Mouse (Mus musculus) monocyte, adult 5-6 weeks (primary cell): ENCODE data around the gene Dpf1. TPM values are rescaled to one million over a fixed set of nuclear protein-coding genes. Genes with fewer than 3 reads are reported as not detected.
A peak's percentile ranks its signal among the peaks of the same experiment; 100 is the strongest.

Experiments used
- ATAC-seq: fragments of 153-309, 156-312 bp; replicated peaks from 2 replicates; pipeline ENCODE4 v1.8.0; 2017; ENCODE audit warnings: mild to moderate bottlenecking; ENCODE audit not compliant: low TSS enrichment, insufficient number of reproducible peaks, severe bottlenecking, poor library complexity, low FRiP score
- total RNA-seq: library from RNA; stranded (forward); fragments of 200-1000, 200-491, 200-594 nt; gene quantifications from 3 replicates; pipeline ENCODE4 v1.2.3, GENCODE M21; 2017

The Dpf1 gene
- not detected in 3 replicates for total RNA-seq

DNA sequence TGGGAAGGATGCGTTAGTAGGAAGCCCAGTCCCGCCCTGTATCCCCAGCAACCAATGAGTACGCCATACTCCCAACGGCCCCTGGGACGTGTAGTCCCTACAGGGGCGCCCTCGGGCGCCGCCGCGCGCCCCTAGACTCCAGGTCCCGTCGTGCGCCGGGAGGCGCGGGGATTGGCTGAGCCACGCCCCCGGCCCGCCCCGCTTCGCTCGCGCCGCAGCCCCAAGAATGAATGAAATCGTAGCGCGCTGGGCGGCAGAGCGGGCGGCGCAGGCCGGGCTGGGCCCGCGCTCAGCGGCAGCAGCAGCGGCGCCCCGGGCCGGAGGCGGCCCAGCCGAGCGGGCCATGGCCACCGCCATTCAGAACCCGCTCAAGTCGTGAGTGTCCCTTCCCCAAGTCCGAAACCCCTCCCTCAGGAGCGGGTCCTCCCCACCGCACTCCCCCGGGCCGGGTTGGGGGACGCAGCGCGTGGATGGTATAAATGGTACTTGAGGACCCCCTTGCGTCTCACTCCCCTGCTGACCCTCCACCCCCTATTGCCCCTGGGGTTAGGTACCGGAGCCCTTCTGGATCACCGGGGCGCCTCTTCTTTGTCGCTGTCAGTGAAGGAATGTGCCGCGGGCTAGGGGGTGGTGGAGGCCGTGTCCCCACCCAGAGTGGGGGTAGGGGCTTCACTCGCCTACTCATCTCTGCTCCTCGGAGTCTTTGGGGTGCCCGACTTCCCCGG lies at the start of gene Dpf1:
Gene Dpf1, plus strand, starts transcription at position 214 of the 725 bp plus-strand sequence.
- 0 out of 2 replicates have a peak, but pooled peaks have one; percentile 14 for ATAC-seq

- ATAC-seq = no peak
Measured at GRCm38 (mm10) chr7:29255875-29256274, 47.9 kb upstream of the Dpf1 start.

- no peak for ATAC-seq
Measured at GRCm38 (mm10) chr7:29257368-29257767, 46.4 kb upstream of the Dpf1 start.

DNA sequence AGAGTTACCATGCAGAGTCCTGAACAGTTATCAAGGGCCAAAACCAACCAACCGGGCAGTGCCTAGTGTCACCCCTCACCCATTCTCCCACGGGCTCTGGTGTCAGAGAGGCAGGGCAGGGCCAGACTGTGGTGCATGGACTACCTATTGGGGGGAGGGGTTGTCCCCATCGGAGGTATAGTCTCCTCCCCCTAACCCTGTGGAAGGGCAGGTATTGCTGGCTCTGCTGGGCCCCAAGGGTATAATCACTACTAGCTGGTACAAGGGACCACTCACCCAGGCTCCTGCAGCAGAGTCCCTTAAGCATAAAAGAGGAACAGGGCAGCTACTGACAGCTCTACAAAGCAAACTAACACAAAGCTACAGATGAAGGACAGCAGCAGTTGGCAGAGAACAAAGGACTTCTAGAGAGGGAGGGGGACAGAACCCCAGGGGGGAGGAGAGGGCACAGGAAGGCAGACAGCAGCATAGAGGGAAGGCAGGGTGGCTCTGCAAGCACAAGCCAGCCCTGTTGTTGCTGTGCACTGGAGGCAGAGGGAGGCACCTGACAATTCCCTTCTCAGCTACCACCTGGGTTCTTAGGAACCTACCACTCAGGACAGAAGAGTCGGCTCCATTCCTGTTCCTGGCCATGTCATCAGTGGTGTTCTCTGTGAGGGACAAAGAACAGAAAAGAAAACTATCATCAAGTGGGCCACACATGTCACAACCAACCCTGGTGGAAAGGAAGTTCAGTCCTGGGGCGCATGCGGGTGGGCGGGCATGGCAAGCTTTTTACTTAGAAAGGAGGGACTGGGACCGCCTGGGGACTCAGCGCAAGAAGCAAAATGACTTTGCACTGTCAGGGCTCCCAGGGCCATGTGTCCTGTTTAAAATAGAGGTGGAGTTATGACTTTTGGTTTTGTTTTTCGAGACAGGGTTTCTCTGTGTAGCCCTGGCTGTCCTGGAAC lies 43.7 kb upstream of the Dpf1 start:
- no peak for ATAC-seq

DNA sequence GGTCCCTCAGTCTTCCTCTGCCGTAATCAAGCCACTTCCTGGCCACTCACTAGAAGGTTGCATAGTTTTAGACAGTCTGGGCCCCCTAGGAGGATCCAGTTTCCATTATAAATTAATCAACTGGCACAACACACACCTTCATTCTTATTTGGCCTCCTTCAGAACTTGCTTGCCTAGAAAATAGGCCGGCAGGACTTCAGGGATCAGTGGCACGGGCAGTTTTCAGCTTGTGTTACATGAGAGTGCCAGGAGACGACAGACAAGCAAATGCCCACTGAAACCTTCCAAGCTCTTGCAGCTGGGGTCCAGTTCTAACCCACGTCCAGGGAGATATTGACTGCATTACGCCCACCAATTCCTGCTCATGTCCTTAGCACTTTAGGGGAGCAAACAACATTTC lies 41.6 kb upstream of the Dpf1 start:
- ATAC-seq = no peak

GRCm38 (mm10) chr7:29263831-29264230 lies 39.9 kb upstream of the Dpf1 start:
- no peak for ATAC-seq

DNA sequence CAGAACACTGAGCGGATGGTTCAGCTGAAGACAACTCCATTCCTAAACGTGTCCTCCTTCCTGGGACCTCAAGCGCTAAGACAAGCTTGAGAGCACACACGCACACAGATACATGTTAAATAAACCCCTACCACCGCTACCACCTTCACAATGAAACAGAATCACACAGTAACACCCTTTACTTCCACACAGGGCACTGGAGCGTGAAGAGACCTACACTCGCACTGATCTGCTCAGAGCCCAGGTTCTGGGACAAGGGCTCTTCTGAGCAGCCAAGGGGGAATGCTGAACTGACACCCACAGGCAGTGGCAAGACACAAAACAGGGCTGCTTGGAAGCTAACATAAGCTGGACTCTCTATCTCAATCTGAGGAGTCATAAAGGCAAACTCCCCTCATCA lies 38.1 kb upstream of the Dpf1 start:
- no peak for ATAC-seq

GRCm38 (mm10) chr7:29266931-29267330 lies 36.8 kb upstream of the Dpf1 start:
- no peak for ATAC-seq

GRCm38 (mm10) chr7:29270445-29270844 lies 33.3 kb upstream of the Dpf1 start:
- no peak for ATAC-seq

GRCm38 (mm10) chr7:29271687-29272465 lies 31.9 kb upstream of the Dpf1 start:
- ATAC-seq = no peak

GRCm38 (mm10) chr7:29276715-29277114 lies 27.0 kb upstream of the Dpf1 start:
- no peak for ATAC-seq

DNA sequence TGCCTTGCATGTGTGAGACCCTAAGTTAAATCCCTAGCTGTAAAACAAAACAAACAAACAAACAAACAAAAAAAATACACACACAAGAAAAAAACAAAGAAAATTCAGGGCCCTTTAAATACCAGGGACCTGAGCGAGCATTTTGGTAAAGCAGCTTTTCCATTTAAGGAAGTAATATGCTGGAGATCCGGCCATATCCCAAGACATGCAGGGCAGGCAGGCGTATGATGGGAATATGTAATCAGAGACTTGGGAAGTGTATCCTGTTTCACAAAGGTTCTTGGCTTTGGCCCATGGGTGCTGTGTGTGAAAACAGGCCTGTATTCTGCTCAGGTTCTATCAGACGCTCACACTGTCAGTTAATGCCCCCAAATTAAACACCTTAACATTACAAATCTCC lies 26.2 kb upstream of the Dpf1 start:
- ATAC-seq = no peak

GRCm38 (mm10) chr7:29279261-29279660 lies 24.5 kb upstream of the Dpf1 start:
- ATAC-seq = no peak

- ATAC-seq = no peak
Measured at GRCm38 (mm10) chr7:29279924-29280323, 23.8 kb upstream of the Dpf1 start.

- ATAC-seq = no peak
Measured at GRCm38 (mm10) chr7:29280801-29281200, 22.9 kb upstream of the Dpf1 start.

DNA sequence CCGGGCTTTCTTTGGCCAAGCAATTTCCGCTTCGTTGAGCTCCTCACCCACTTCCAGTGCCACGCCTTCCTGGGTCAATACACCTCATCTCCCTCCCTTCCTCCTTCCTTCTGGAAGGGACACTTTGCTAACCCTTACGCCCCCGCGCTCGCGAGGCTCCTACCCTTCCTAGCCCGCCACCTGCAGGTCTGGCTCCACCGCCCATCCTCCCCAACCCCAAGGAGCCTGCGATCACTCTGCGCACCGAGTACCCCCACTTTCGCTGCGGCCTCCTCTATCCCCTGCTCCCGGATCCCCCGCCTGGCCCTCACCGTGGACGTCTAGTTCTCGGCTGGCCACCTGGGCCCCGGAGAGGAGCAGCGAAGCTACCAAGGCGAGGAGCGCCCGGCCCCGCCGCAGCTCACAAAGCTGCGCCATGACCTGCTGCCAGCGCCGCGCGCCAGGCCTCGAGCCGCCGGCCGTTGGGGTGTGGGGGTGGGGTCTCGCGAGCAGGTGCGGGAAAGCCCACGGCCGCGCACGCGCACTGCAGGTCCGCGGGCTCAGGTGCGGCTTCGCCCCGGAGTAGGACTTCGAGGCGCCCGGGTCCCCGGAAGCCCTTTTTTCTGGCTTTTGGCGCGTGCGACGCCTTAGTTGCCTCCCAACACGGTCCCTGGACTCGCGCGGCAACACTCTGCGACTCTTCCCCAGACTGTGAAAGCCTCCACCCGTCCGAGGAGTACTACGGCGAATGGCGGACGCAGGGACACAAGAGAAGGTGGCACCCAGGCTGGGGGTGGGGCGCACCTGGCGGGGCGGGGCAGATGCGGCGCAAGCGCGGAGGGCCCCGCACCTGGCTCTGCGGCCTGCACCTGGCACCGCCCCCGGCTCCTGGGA lies 22.3 kb upstream of the Dpf1 start, which contains the start of gene Spint2:
Gene Spint2, minus strand, starts transcription at position 712 of the 873 bp plus-strand sequence.
- peak; percentile 25; the same call in 1 of the 2 replicates for ATAC-seq

- 0 out of 2 replicates have a peak, but pooled peaks have one; percentile 37 for ATAC-seq
Measured at GRCm38 (mm10) chr7:29282074-29282554, 21.6 kb upstream of the Dpf1 start.

- ATAC-seq = no peak
Measured at GRCm38 (mm10) chr7:29283876-29284275, 19.9 kb upstream of the Dpf1 start.
